ENCODE assay signal across 13 mouse cellular contexts in genomic region chr13:112024667-112025585, GRCm38 (mm10).
A peak's percentile ranks its signal among the peaks of the same experiment; 100 is the strongest.
DNase-seq lines count a peak whose midpoint lies in the region; ATAC-seq and TF ChIP-seq lines count a peak whose summit lies in the region.
"Had no signal": no experiment of that assay in that cellular context is flagged by ENCODE, and none has a peak within 500 bp of the region (broad histone marks: within the 10 kb centered on the region; RNA-seq: fewer than 3 reads in every experiment).

No protein-coding gene starts in this region.

- H3K9ac ChIP-seq in lung, postnatal 0 days (replicated peaks; ENCODE audit: low read depth), result no peak overlapping the region
- H3K9ac ChIP-seq in midbrain, embryonic 13.5 days (replicated peaks), result no peak overlapping the region
- H3K9ac ChIP-seq: forebrain, postnatal 0 days had no signal

- H3K9me3 ChIP-seq in heart, embryonic 10.5 days, result no peaks in the 10 kb centered on the region
- no peaks in the 10 kb centered on the region for H3K9me3 ChIP-seq in lung, postnatal 0 days (ENCODE audit: low read length)
- no peaks in the 10 kb centered on the region for H3K9me3 ChIP-seq in midbrain, embryonic 13.5 days

- no peak for TF ChIP-seq POLR2A in cerebellum, adult 2 months (IDR thresholded peaks at IDR 0.05; ENCODE audit: borderline replicate concordance, insufficient read depth, low read length)

- DNase-seq in heart, embryonic 10.5 days (ENCODE audit: low spot score), result peak; percentile 54
- no peak for DNase-seq in heart, postnatal 25 days (ENCODE audit: low spot score)
- peak; percentile 18 to 20 for DNase-seq in B cell, adult 2 months
- peak; percentile 64 for DNase-seq in c-Kit-positive CD71-positive TER-119-positive erythroid progenitor cells, embryonic 14.5 days (ENCODE audit: low spot score)
- DNase-seq in lung, postnatal 0 days (ENCODE audit: low spot score), result peak; percentile 66
- DNase-seq in thymus, postnatal 0 days (ENCODE audit: low spot score), result no peak
- DNase-seq in cerebellum, adult 2 months, result no peak
- DNase-seq: cerebellum, adult 18-20 months; forebrain, postnatal 0 days; kidney, adult 18-20 months had no signal

- no peak overlapping the region for H3K27ac ChIP-seq in heart, embryonic 10.5 days
- H3K27ac ChIP-seq in lung, postnatal 0 days (ENCODE audit: low read length), result no peak overlapping the region
- no peak overlapping the region for H3K27ac ChIP-seq in midbrain, embryonic 13.5 days
- H3K27ac ChIP-seq in cerebellum, adult 2 months (ENCODE audit: insufficient read depth, low read length), result no peak overlapping the region
- H3K27ac ChIP-seq: left cerebral cortex, adult 2 months had no signal

- WGBS in heart, embryonic 10.5 days, result 82% methylated on average over 15 of the region's 15 CpGs
- WGBS in lung, postnatal 0 days, result 64% methylated on average over 15 of the region's 15 CpGs
- 84% methylated on average over 15 of the region's 15 CpGs for WGBS in midbrain, embryonic 13.5 days
- WGBS in cerebellum, adult 2 months, result 81% methylated on average over 15 of the region's 15 CpGs

- H3K27me3 ChIP-seq in heart, embryonic 10.5 days (ENCODE audit: insufficient read depth, poor library complexity, severe bottlenecking), result no peaks in the 10 kb centered on the region
- H3K27me3 ChIP-seq in lung, postnatal 0 days (replicated peaks; ENCODE audit: insufficient read depth, low read length), result no peaks in the 10 kb centered on the region
- H3K27me3 ChIP-seq in midbrain, embryonic 13.5 days, result no peaks in the 10 kb centered on the region
- no peaks in the 10 kb centered on the region for H3K27me3 ChIP-seq in cerebellum, adult 2 months (ENCODE audit: control insufficient read depth, insufficient read depth, low read length)
- H3K27me3 ChIP-seq: CH12.LX had no signal

- no peak overlapping the region for H3K4me2 ChIP-seq in lung, postnatal 0 days (replicated peaks; ENCODE audit: low read depth, low read length)
- H3K4me2 ChIP-seq in midbrain, embryonic 13.5 days (replicated peaks), result no peak overlapping the region

- H3K4me1 ChIP-seq in heart, embryonic 10.5 days, result peaks cover 13% of the 10 kb centered on the region
- H3K4me1 ChIP-seq in lung, postnatal 0 days (ENCODE audit: insufficient read depth, low read depth, low read length), result no peaks in the 10 kb centered on the region
- peaks cover 5% of the 10 kb centered on the region for H3K4me1 ChIP-seq in midbrain, embryonic 13.5 days (replicated peaks)
- H3K4me1 ChIP-seq in cerebellum, adult 2 months (ENCODE audit: control insufficient read depth, insufficient read depth, low read length), result no peaks in the 10 kb centered on the region

- peak; percentile 68 for ATAC-seq in lung, postnatal 0 days
- no peak for ATAC-seq in midbrain, embryonic 13.5 days
- ATAC-seq: forebrain, postnatal 0 days had no signal

- no peaks in the 10 kb centered on the region for H3K36me3 ChIP-seq in heart, embryonic 10.5 days
- no peaks in the 10 kb centered on the region for H3K36me3 ChIP-seq in lung, postnatal 0 days (ENCODE audit: insufficient read depth, low read length)
- no peaks in the 10 kb centered on the region for H3K36me3 ChIP-seq in midbrain, embryonic 13.5 days

- no peak overlapping the region for H3K4me3 ChIP-seq in heart, embryonic 10.5 days
- no peak overlapping the region for H3K4me3 ChIP-seq in lung, postnatal 0 days (ENCODE audit: low read depth, low read length)
- H3K4me3 ChIP-seq in midbrain, embryonic 13.5 days (replicated peaks), result no peak overlapping the region
- no peak overlapping the region for H3K4me3 ChIP-seq in cerebellum, adult 2 months (replicated peaks; ENCODE audit: insufficient read depth, low read depth, low read length)
- H3K4me3 ChIP-seq: left cerebral cortex, adult 2 months had no signal

- TF ChIP-seq EP300 in lung, postnatal 0 days (IDR thresholded peaks at IDR 0.05), result 0 out of 2 replicates have a peak, but pooled peaks have one; percentile 23

- intact Hi-C loops in heart, postnatal 25 days (cut with DNase I), result no loop called here

- TF ChIP-seq CTCF in lung, postnatal 0 days (IDR thresholded peaks at IDR 0.05), result no peak
- no peak for TF ChIP-seq CTCF in cerebellum, adult 2 months (IDR thresholded peaks at IDR 0.05; ENCODE audit: borderline replicate concordance, insufficient read depth, low read depth, low read length)

Comparison
In these comparisons a context has a peak if more than half of its experiments do, and no peak if none do; other contexts are left out.
1. DNase-seq: peak in heart, embryonic 10.5 days (single experiment), B cell, adult 2 months (2 of 2), c-Kit-positive CD71-positive TER-119-positive erythroid progenitor cells, embryonic 14.5 days (single experiment) and lung, postnatal 0 days (single experiment); none in heart, postnatal 25 days (single experiment), thymus, postnatal 0 days (single experiment) and cerebellum, adult 2 months (0 of 2).